Comparison of ENCODE assay signal across 8 mouse cellular contexts in the genomic region with DNA sequence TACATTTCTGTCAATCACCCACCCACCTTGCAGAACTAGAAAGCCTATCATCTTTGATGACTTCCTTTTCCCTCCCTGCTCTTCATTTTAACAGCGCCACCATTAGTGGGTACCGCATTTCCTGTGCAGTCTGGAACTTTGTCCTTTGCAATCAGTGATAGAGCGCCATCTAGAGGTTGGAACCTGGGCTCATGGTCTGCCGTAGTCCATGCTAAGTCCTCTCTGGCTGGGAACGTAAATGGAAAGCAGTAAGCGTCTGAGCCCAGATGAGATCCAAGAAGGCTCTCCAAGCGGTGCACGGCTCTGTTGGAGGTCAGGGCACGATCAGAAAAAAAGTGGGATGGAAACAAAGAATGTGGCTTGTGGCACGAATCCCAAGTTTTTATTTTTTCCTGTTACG. TPM values are rescaled to one million over a fixed set of nuclear protein-coding genes. Genes with fewer than 3 reads are reported as not detected.
DNase-seq lines count a peak whose midpoint lies in the region; ATAC-seq and TF ChIP-seq lines count a peak whose summit lies in the region.

No protein-coding gene starts in this region.

- H3K9me3 ChIP-seq in kidney, embryonic 15.5 days (replicated peaks): no peaks in the 10 kb centered on the region
- no peaks in the 10 kb centered on the region for H3K9me3 ChIP-seq in CH12.LX (replicated peaks; ENCODE audit: low read length)
- H3K9me3 ChIP-seq in kidney, postnatal 0 days (replicated peaks; ENCODE audit: low read length): no peaks in the 10 kb centered on the region
- H3K9me3 ChIP-seq in forebrain, embryonic 12.5 days: no peaks in the 10 kb centered on the region

- peak; percentile 56 for TF ChIP-seq CTCF in kidney, adult 2 months (conservative IDR thresholded peaks at IDR 0.05; ENCODE audit: insufficient read depth, insufficient read length, low read depth, low read length)
- TF ChIP-seq CTCF in CH12.LX (conservative IDR thresholded peaks at IDR 0.05 in 1 of 2, IDR thresholded peaks at IDR 0.05 in 1 of 2; ENCODE audit: low read depth in 2 of 2, low read length in 2 of 2): peak; percentile 25 to 92; a peak in 2 of 4 replicates
- TF ChIP-seq CTCF in kidney, postnatal 0 days (IDR thresholded peaks at IDR 0.05; ENCODE audit: low read depth): peak; percentile 72

- no peak for TF ChIP-seq EP300 in CH12.LX (IDR thresholded peaks at IDR 0.05; ENCODE audit: low read length)

- H3K4me1 ChIP-seq in kidney, adult 2 months (ENCODE audit: control insufficient read depth, insufficient read depth, low read length): no peaks in the 10 kb centered on the region
- H3K4me1 ChIP-seq in kidney, embryonic 15.5 days: no peaks in the 10 kb centered on the region
- peaks cover 0 to 6% of the 10 kb centered on the region in 2 experiments; a peak in 1 of 4 replicates for H3K4me1 ChIP-seq in CH12.LX (ENCODE audit: control insufficient read depth in 1 of 2, insufficient read depth in 2 of 2)
- H3K4me1 ChIP-seq in kidney, postnatal 0 days (replicated peaks; ENCODE audit: insufficient read depth, low read length): no peaks in the 10 kb centered on the region
- no peaks in the 10 kb centered on the region for H3K4me1 ChIP-seq in forebrain, embryonic 12.5 days

- no peak for TF ChIP-seq POLR2A in kidney, adult 2 months (IDR thresholded peaks at IDR 0.05; ENCODE audit: low read depth, low read length)
- TF ChIP-seq POLR2A in CH12.LX (IDR thresholded peaks at IDR 0.05; ENCODE audit: low read depth, low read length): no peak

- no peak for ATAC-seq in kidney, embryonic 15.5 days (replicated peaks; ENCODE audit: low FRiP score)
- ATAC-seq in kidney, postnatal 0 days (replicated peaks; ENCODE audit: low FRiP score, low read depth): no peak
- no peak for ATAC-seq in forebrain, embryonic 12.5 days (ENCODE audit: low FRiP score)

- H3K27me3 ChIP-seq in kidney, adult 2 months (replicated peaks; ENCODE audit: control insufficient read depth, insufficient read depth, low read length): no peaks in the 10 kb centered on the region; the same call in 1 of the 2 replicates
- H3K27me3 ChIP-seq in kidney, embryonic 15.5 days: 0 out of 2 replicates have a peak, but pooled peaks cover 4% of the 10 kb centered on the region
- H3K27me3 ChIP-seq in CH12.LX (replicated peaks): peaks cover 3% of the 10 kb centered on the region
- H3K27me3 ChIP-seq in kidney, postnatal 0 days (ENCODE audit: insufficient read depth, low read length): no peaks in the 10 kb centered on the region
- H3K27me3 ChIP-seq in forebrain, embryonic 12.5 days: no peaks in the 10 kb centered on the region

- no peak overlapping the region for H3K4me2 ChIP-seq in kidney, embryonic 15.5 days
- peak overlapping the region; percentile 19; the same call in 1 of the 2 replicates for H3K4me2 ChIP-seq in CH12.LX (ENCODE audit: insufficient read depth, low read depth, poor library complexity, severe bottlenecking)
- H3K4me2 ChIP-seq in kidney, postnatal 0 days (ENCODE audit: low read length): no peak overlapping the region
- H3K4me2 ChIP-seq in forebrain, embryonic 12.5 days: no peak overlapping the region

- H3K4me3 ChIP-seq in kidney, adult 2 months (ENCODE audit: insufficient read depth, low read depth, low read length): no peak overlapping the region
- no peak overlapping the region for H3K4me3 ChIP-seq in kidney, embryonic 15.5 days (replicated peaks)
- H3K4me3 ChIP-seq in CH12.LX (replicated peaks in 1 of 3; ENCODE audit: low read depth in 2 of 3, low read length in 2 of 3, poor library complexity in 1 of 3): no peak overlapping the region
- no peak overlapping the region for H3K4me3 ChIP-seq in kidney, postnatal 0 days (replicated peaks; ENCODE audit: low read depth, low read length)
- no peak overlapping the region for H3K4me3 ChIP-seq in forebrain, embryonic 12.5 days (replicated peaks)

- 51% methylated on average over 11 of the region's 11 CpGs for WGBS in kidney, adult 2 months
- WGBS in kidney, embryonic 15.5 days: 44% methylated on average over 11 of the region's 11 CpGs
- 50% methylated on average over 11 of the region's 11 CpGs for WGBS in kidney, postnatal 0 days
- WGBS in forebrain, embryonic 12.5 days: 48% methylated on average over 11 of the region's 11 CpGs

- in situ Hi-C loops in CH12.LX (cut with MboI; ENCODE audit: low pct_ligation_motif_present, low pct_unique_long_range_greater_than_20kb, low sequenced_read_pairs): no loop called here

- dilution Hi-C loops in CH12.LX (cut with MboI; ENCODE audit: extremely low pct_ligation_motif_present, extremely low pct_unique_long_range_greater_than_20kb, low sequenced_read_pairs): no loop called here

- H3K36me3 ChIP-seq in kidney, adult 2 months (ENCODE audit: control insufficient read depth, insufficient read depth, low read length): no peaks in the 10 kb centered on the region
- H3K36me3 ChIP-seq in kidney, embryonic 15.5 days: no peaks in the 10 kb centered on the region
- H3K36me3 ChIP-seq in CH12.LX (replicated peaks in 1 of 2; ENCODE audit: control insufficient read depth in 1 of 2, insufficient read depth in 1 of 2, low read length in 1 of 2): no peaks in the 10 kb centered on the region
- no peaks in the 10 kb centered on the region for H3K36me3 ChIP-seq in kidney, postnatal 0 days (ENCODE audit: insufficient read depth, low read length)
- no peaks in the 10 kb centered on the region for H3K36me3 ChIP-seq in forebrain, embryonic 12.5 days (replicated peaks)

- DNase-seq in kidney, adult 2 months: peak; percentile 35
- peak; percentile 48 for DNase-seq in CH12.LX (ENCODE audit: extremely low read depth)
- peak; percentile 51 to 61 for DNase-seq in adrenal gland, adult 18-20 months (ENCODE audit: low spot score in 2 of 2)
- peak; percentile 70 for DNase-seq in embryo, embryonic 11 days
- peak; percentile 59 for DNase-seq in kidney, postnatal 0 days (ENCODE audit: low spot score)
- DNase-seq in retina, postnatal 1 day: peak; percentile 67

- H3K79me2 ChIP-seq in CH12.LX (replicated peaks; ENCODE audit: control insufficient read depth, extremely low read depth, insufficient read depth, poor library complexity, severe bottlenecking): no peaks in the 10 kb centered on the region

- peak; percentile 68 for TF ChIP-seq RAD21 in CH12.LX (IDR thresholded peaks at IDR 0.05; ENCODE audit: low read depth, low read length)

- H3K27ac ChIP-seq in kidney, adult 2 months (ENCODE audit: insufficient read depth, low read depth, low read length): no peak overlapping the region
- no peak overlapping the region for H3K27ac ChIP-seq in kidney, embryonic 15.5 days
- H3K27ac ChIP-seq in CH12.LX (ENCODE audit: insufficient read depth, low read depth): no peak overlapping the region
- no peak overlapping the region for H3K27ac ChIP-seq in kidney, postnatal 0 days
- H3K27ac ChIP-seq in forebrain, embryonic 12.5 days: no peak overlapping the region

- no peak overlapping the region for H3K9ac ChIP-seq in kidney, embryonic 15.5 days
- no peak overlapping the region for H3K9ac ChIP-seq in CH12.LX (ENCODE audit: insufficient read depth, low read depth)
- no peak overlapping the region for H3K9ac ChIP-seq in kidney, postnatal 0 days (ENCODE audit: low read depth, low read length)
- no peak overlapping the region for H3K9ac ChIP-seq in forebrain, embryonic 12.5 days

TF ChIP-seq in CH12.LX, 34 proteins besides CTCF, POLR2A, EP300 and RAD21:
- TF ChIP-seq MAX (IDR thresholded peaks at IDR 0.05; ENCODE audit: low read length) (no peak), NELFE (IDR thresholded peaks at IDR 0.05; ENCODE audit: low read depth, low read length) (peak; percentile 48; the same call in 1 of the 2 replicates), PAX5 (IDR thresholded peaks at IDR 0.05; ENCODE audit: low read length) (no peak), ELF1 (IDR thresholded peaks at IDR 0.05; ENCODE audit: low read depth, low read length) (peak; percentile 53; the same call in 1 of the 2 replicates), IRF4 (IDR thresholded peaks at IDR 0.05; ENCODE audit: low read depth, low read length) (0 out of 2 replicates have a peak, but pooled peaks have one; percentile 6), SMC3 (IDR thresholded peaks at IDR 0.05; ENCODE audit: low read depth, low read length) (peak; percentile 68)
TF ChIP-seq in CH12.LX: peak in this region for 4.

RNA-seq across cellular contexts. Expression of a gene that starts 23.8 kb away (rescaled TPM):
- not detected in 2 replicates for polyA plus RNA-seq in kidney, adult 2 months (2012; rRNA removed)
- 0.19 and 1.1 TPM in 2 replicates for polyA plus RNA-seq in kidney, embryonic 15.5 days (2015; fragmentation: Nextera tagmentation; extraction: Ambion mirVana)
- total RNA-seq in CH12.LX (2012; rRNA removed): not detected in 2 replicates
- total RNA-seq in CH12.LX (2014; rRNA removed): not detected in 2 replicates
- not detected in 2 replicates for polyA plus RNA-seq in CH12.LX (2012; ENCODE audit: insufficient read length, low read depth)
- 1 to 10 TPM; 1.5 to 1.7 TPM for total RNA-seq in adrenal gland, adult 18-20 months (2021)
- 0.32 and 0.54 TPM in 2 replicates for polyA plus RNA-seq in kidney, postnatal 0 days (2015; fragmentation: Nextera tagmentation; extraction: Ambion mirVana)
- 0.22 and 0.35 TPM in 2 replicates for polyA plus RNA-seq in forebrain, embryonic 12.5 days (2016; fragmentation: Nextera tagmentation; extraction: Ambion mirVana)
